Mouse (Mus musculus) liver, adult 2 months (tissue): ENCODE measurements at regions not wholly inside any gene's neighbourhood (a gene's known extent, or its start where the extent isn't known, plus 50 kb on each side); places are given as distances from the start of the nearest gene placed in this dataset.

Experiments used
- DNase-seq: peaks from one replicate; pipeline ENCODE4 v3.0.0-alpha.2; 2011; ENCODE audit warnings: low read depth, low spot score; ENCODE audit errors: extremely low read depth
- H3K27ac ChIP-seq: fragments of 200-500 bp; replicated peaks from 2 replicates; pipeline ENCODE4 v1.5.1; 2012; ENCODE audit warnings: low read depth, mild to moderate bottlenecking, control low read depth, inconsistent platforms, low read length; ENCODE audit not compliant: insufficient read depth
- H3K27me3 ChIP-seq: fragments of 200-500 bp; 2 replicates; pipeline ENCODE4 v1.6.1; 2012; ENCODE audit warnings: mild to moderate bottlenecking, moderate library complexity, low read length, inconsistent platforms; ENCODE audit not compliant: control insufficient read depth, insufficient read depth
- H3K36me3 ChIP-seq: fragments of 200-500 bp; 2 replicates; pipeline ENCODE4 v1.6.1; 2012; ENCODE audit warnings: low read length, inconsistent platforms; ENCODE audit not compliant: control insufficient read depth, insufficient read depth
- H3K4me1 ChIP-seq: fragments of 200-500 bp; 2 replicates; pipeline ENCODE4 v1.6.1; 2011; ENCODE audit warnings: low read length; ENCODE audit not compliant: control insufficient read depth, insufficient read depth
- H3K4me3 ChIP-seq: fragments of 200-500 bp; 2 replicates; pipeline ENCODE4 v1.5.1; 2011; ENCODE audit warnings: low read depth, mild to moderate bottlenecking, control low read depth, low read length, moderate library complexity; ENCODE audit not compliant: insufficient read depth
- H3K79me2 ChIP-seq: fragments of 200-500 bp; 2 replicates; pipeline ENCODE4 v1.6.1; 2012; ENCODE audit warnings: inconsistent platforms, mild to moderate bottlenecking, low read length, moderate library complexity; ENCODE audit not compliant: control insufficient read depth, insufficient read depth
- H3K9ac ChIP-seq: fragments of 200-500 bp; 2 replicates; pipeline ENCODE4 v1.6.1; 2012; ENCODE audit warnings: low read depth, mild to moderate bottlenecking, control low read depth, inconsistent platforms, low read length
- CTCF ChIP-seq: fragments of 200-500 bp; IDR thresholded peaks from 2 replicates; pipeline ENCODE4 v1.5.1; 2011; ENCODE audit warnings: low read depth, low read length, control low read depth
- POLR2A ChIP-seq: fragments of 200-500 bp; IDR thresholded peaks from 2 replicates; pipeline ENCODE4 v1.6.1; 2011; ENCODE audit warnings: low read length, control low read depth; ENCODE audit not compliant: insufficient read depth; ENCODE audit errors: extremely low read depth
- WGBS: fragments of 180-500 bp; shearing (Covaris S2); methylation state at CpG from one replicate; pipeline ENCODE4 v1.1.7; 2018; 5-methylcytosine and 5-hydroxymethylcytosine counted together

DNA sequence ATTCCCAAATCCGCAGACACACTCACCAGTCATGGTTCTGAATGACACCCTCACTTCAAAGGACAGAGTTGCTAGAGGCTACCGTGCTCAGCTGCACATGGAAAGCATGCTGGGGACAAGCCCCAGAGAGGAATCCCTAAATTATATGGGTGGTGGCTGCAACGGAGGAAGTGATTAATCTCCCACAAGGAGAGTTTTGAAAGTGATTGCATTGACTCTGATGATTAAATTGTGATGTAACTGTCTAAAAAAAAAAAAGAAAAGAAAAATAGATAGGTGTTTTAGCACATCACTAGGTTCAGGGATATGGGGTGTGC is 59.6 kb upstream of the Serp2 start:
- no peak overlapping the region for H3K4me3 ChIP-seq
- H3K27ac ChIP-seq = no peak overlapping the region
- H3K9ac ChIP-seq = no peak overlapping the region
- no peak for DNase-seq
- WGBS = 84% methylated on average over 3 of the region's 3 CpGs
- peaks cover 9% of the 10 kb centered on the region for H3K4me1 ChIP-seq
- H3K79me2 ChIP-seq = no peaks in the 10 kb centered on the region
- TF ChIP-seq CTCF (no peak), POLR2A (no peak)
- no peaks in the 10 kb centered on the region for H3K27me3 ChIP-seq
- H3K36me3 ChIP-seq = no peaks in the 10 kb centered on the region

DNA sequence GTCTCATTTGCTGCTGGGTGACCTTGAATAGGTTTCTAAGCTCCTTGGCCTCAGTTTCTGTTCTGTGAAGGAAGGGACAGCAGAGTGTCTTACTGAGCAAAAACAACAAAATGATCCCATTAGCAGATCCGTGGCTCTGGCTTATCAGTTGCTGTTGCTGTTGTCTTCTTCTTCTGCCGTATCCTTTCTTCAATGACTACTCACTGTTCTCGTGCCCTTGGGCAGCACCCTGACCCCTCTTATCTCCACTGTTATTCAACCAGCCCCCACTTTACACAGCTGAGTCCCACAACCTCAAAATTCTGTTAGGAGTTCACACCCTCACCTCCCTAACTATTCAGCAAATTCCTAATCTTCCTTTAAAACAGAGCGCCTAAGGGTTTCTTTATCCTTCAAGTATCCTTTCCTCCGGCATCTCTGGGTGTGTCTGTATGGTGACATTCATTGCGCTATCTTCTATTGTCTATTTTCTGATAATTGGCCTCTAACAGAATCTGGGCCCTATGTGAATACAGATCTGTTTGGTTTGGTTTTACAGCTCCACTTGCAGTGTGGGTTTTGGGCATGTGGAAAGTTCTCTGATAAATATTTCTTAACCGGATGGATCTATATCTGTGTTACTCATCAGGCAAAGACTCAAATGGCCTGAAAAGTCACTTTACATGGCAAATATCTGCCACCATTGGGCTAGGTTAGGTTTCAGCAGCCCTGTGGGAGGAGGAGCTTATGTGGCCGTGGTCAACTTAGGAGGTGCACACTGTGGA is 59.1 kb upstream of the Serp2 start:
- H3K27me3 ChIP-seq = no peaks in the 10 kb centered on the region
- H3K27ac ChIP-seq = no peak overlapping the region
- no peak for DNase-seq
- TF ChIP-seq CTCF (no peak), POLR2A (no peak)
- WGBS = 78% methylated on average over 8 of the region's 8 CpGs
- no peak overlapping the region for H3K9ac ChIP-seq
- H3K4me3 ChIP-seq = no peak overlapping the region
- H3K36me3 ChIP-seq = no peaks in the 10 kb centered on the region
- no peaks in the 10 kb centered on the region for H3K79me2 ChIP-seq
- H3K4me1 ChIP-seq = peaks cover 9% of the 10 kb centered on the region

- Histone ChIP-seq H3K79me2 (no peaks in the 10 kb centered on the region), H3K4me3 (no peak overlapping the region), H3K9ac (no peak overlapping the region), H3K36me3 (no peaks in the 10 kb centered on the region), H3K27ac (no peak overlapping the region), H3K27me3 (no peaks in the 10 kb centered on the region), H3K4me1 (peaks cover 9% of the 10 kb centered on the region)
- WGBS = 25% methylated on average over 11 of the region's 11 CpGs
- DNase-seq = peak; percentile 74
- TF ChIP-seq CTCF = no peak
- no peak for TF ChIP-seq POLR2A
These were observed 58.5 kb upstream of the Serp2 start for GRCm38 (mm10) chr14:76615182-76615581.

GRCm38 (mm10) chr14:76614682-76615081 is 58.0 kb upstream of the Serp2 start:
- TF ChIP-seq POLR2A = no peak
- no peak for TF ChIP-seq CTCF

DNA sequence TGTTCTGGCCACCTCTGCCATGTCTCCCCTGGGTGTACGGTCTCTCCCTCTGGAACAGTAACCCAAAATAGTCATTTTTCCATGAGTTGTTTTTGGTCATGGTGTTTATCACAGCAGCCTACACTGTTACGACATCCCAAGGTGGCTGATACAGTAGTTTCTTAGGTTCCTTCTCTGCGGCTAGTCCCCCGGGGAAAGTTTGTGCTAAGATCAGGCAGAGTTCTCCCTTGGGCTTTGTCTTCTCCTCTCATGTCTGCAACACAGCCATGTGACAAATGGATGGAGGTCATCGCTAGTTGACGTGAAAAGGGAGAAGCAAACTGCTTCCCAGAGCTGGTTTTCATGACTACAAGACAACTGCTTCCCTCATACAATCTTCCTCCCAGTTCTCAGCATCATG is 56.9 kb upstream of the Serp2 start:
- no peaks in the 10 kb centered on the region for H3K27me3 ChIP-seq
- H3K27ac ChIP-seq = no peak overlapping the region
- no peak overlapping the region for H3K4me3 ChIP-seq
- no peak overlapping the region for H3K9ac ChIP-seq
- TF ChIP-seq CTCF (no peak), POLR2A (no peak)
- H3K4me1 ChIP-seq = peaks cover 9% of the 10 kb centered on the region
- H3K79me2 ChIP-seq = no peaks in the 10 kb centered on the region
- no peaks in the 10 kb centered on the region for H3K36me3 ChIP-seq
- no peak for DNase-seq
- WGBS = 89% methylated on average over 6 of the region's 6 CpGs

More at GRCm38 (mm10) chr14:76614682-76615081, 58.0 kb upstream of the Serp2 start:
- 44% methylated on average over 5 of the region's 5 CpGs for WGBS
- Histone ChIP-seq H3K36me3 (no peaks in the 10 kb centered on the region), H3K4me3 (no peak overlapping the region), H3K27ac (no peak overlapping the region), H3K79me2 (no peaks in the 10 kb centered on the region), H3K4me1 (peaks cover 9% of the 10 kb centered on the region), H3K9ac (no peak overlapping the region), H3K27me3 (no peaks in the 10 kb centered on the region)
- DNase-seq = peak; percentile 70

GRCm38 (mm10) chr14:76610429-76611378 is 54.0 kb upstream of the Serp2 start:
- no peak for DNase-seq
- Histone ChIP-seq H3K4me1 (peaks cover 9% of the 10 kb centered on the region), H3K27ac (no peak overlapping the region), H3K27me3 (no peaks in the 10 kb centered on the region), H3K9ac (no peak overlapping the region), H3K36me3 (no peaks in the 10 kb centered on the region), H3K79me2 (no peaks in the 10 kb centered on the region), H3K4me3 (no peak overlapping the region)
- TF ChIP-seq POLR2A (no peak), CTCF (no peak)
- WGBS = 56% methylated on average over 11 of the region's 11 CpGs
